Mouse (Mus musculus): Measurements from ENCODE around the gene Klrb1b.
A peak's percentile ranks its signal among the peaks of the same experiment; 100 is the strongest.

GRCm38 (mm10) chr6:128854024-128854820 is 28.1 kb upstream of the Klrb1b start:
- TF ChIP-seq CTCF (IDR thresholded peaks at IDR 0.05; ENCODE audit: insufficient read depth, low read length) = 0 out of 2 replicates have a peak, but pooled peaks have one; percentile 8
- TF ChIP-seq POLR2A (IDR thresholded peaks at IDR 0.05; ENCODE audit: borderline replicate concordance, extremely low read depth, low read depth, low read length) = no peak

All from lung, adult 2 months (tissue).